Mouse (Mus musculus) intestine, embryonic 16.5 days (tissue): Measurements from ENCODE around the gene Fam83c. TPM values are rescaled to one million over a fixed set of nuclear protein-coding genes. Genes with fewer than 3 reads are reported as not detected.

Experiments
- ATAC-seq: fragments of 200-750 bp; cut with Nextera tagmentation; 2 replicates; pipeline ENCODE4 v1.8.0; 2017; ENCODE audit warnings: moderate TSS enrichment, moderate library complexity
- H3K27ac ChIP-seq: fragments of 300-500 bp; sonication (generic); 2 replicates; pipeline ENCODE4 v1.5.1; 2014; ENCODE audit warnings: mild to moderate bottlenecking, low read length
- H3K27me3 ChIP-seq: fragments of 300-500 bp; sonication (generic); replicated peaks from 2 replicates; pipeline ENCODE4 v1.6.1; 2014; ENCODE audit warnings: low read length, control low read depth, mixed read lengths; ENCODE audit not compliant: control insufficient read depth, insufficient read depth
- H3K36me3 ChIP-seq: fragments of 300-500 bp; sonication (generic); 2 replicates; pipeline ENCODE4 v1.6.1; 2014; ENCODE audit warnings: low read length, control low read depth; ENCODE audit not compliant: control insufficient read depth, insufficient read depth
- H3K4me1 ChIP-seq: fragments of 300-500 bp; sonication (generic); 2 replicates; pipeline ENCODE4 v1.6.1; 2014; ENCODE audit warnings: low read length, control low read depth, mixed read lengths; ENCODE audit not compliant: control insufficient read depth, insufficient read depth
- H3K4me2 ChIP-seq: fragments of 300-500 bp; sonication (generic); 2 replicates; pipeline ENCODE4 v1.6.1; 2014; ENCODE audit warnings: low read depth, low read length, control low read depth
- H3K4me3 ChIP-seq: fragments of 300-500 bp; sonication (generic); 2 replicates; pipeline ENCODE4 v1.5.1; 2014; ENCODE audit warnings: mild to moderate bottlenecking, low read length
- H3K9ac ChIP-seq: fragments of 300-500 bp; sonication (generic); 2 replicates; pipeline ENCODE4 v1.6.1; 2014; ENCODE audit warnings: low read depth, low read length
- H3K9me3 ChIP-seq: fragments of 300-500 bp; sonication (generic); 2 replicates; pipeline ENCODE4 v1.6.1; 2016; ENCODE audit warnings: low read length, control low read depth; ENCODE audit not compliant: control insufficient read depth
- WGBS: fragments of 180-500 bp; shearing (Covaris S2); extraction: QIAGEN DNeasy Blood & Tissue Kit; methylation state at CpG from one replicate; pipeline ENCODE4 v1.1.7; 2014; 5-methylcytosine and 5-hydroxymethylcytosine counted together
- polyA plus RNA-seq: library from polyadenylated mRNA; unstranded; fragments of >200 nt; fragmentation: Nextera tagmentation; extraction: Ambion mirVana; gene quantifications from 2 replicates; pipeline ENCODE4 v1.2.1, GENCODE M21; 2015

The Fam83c gene
- polyA plus RNA-seq, 1 experiment from 2014 or later = 0.35 TPM

- Histone ChIP-seq H3K4me3 (no peak overlapping the region), H3K27ac (no peak overlapping the region), H3K9ac (no peak overlapping the region), H3K4me2 (no peak overlapping the region), H3K36me3 (no peaks in the 10 kb centered on the region), H3K4me1 (peaks cover 6% of the 10 kb centered on the region), H3K9me3 (no peaks in the 10 kb centered on the region), H3K27me3 (no peaks in the 10 kb centered on the region)
- ATAC-seq = no peak
- 63% methylated on average over 5 of the region's 5 CpGs for WGBS
Measured at GRCm38 (mm10) chr2:155806548-155806947, 28.1 kb downstream of the Fam83c start.

- no peak for ATAC-seq
- Histone ChIP-seq H3K4me3 (no peak overlapping the region), H3K27me3 (no peaks in the 10 kb centered on the region), H3K9me3 (no peaks in the 10 kb centered on the region), H3K36me3 (no peaks in the 10 kb centered on the region), H3K9ac (no peak overlapping the region), H3K4me1 (peaks cover 6% of the 10 kb centered on the region), H3K27ac (no peak overlapping the region), H3K4me2 (no peak overlapping the region)
- 72% methylated on average over 6 of the region's 6 CpGs for WGBS
Measured at GRCm38 (mm10) chr2:155805925-155806255, 28.8 kb downstream of the Fam83c start.

- ATAC-seq = peak; percentile 75
- 36% methylated on average over 6 of the region's 6 CpGs for WGBS
Measured at GRCm38 (mm10) chr2:155805231-155805924, 29.3 kb downstream of the Fam83c start.

GRCm38 (mm10) chr2:155804053-155804452, 30.6 kb downstream of the Fam83c start:
- Histone ChIP-seq H3K36me3 (no peaks in the 10 kb centered on the region), H3K4me1 (peaks cover 6% of the 10 kb centered on the region), H3K4me2 (no peak overlapping the region), H3K9ac (no peak overlapping the region), H3K27me3 (no peaks in the 10 kb centered on the region), H3K27ac (no peak overlapping the region), H3K4me3 (no peak overlapping the region), H3K9me3 (no peaks in the 10 kb centered on the region)
- ATAC-seq = no peak
- WGBS = 66% methylated on average over 5 of the region's 5 CpGs

More at GRCm38 (mm10) chr2:155805231-155805924, 29.3 kb downstream of the Fam83c start:
- Histone ChIP-seq H3K4me1 (peaks cover 6% of the 10 kb centered on the region), H3K27ac (no peak overlapping the region), H3K9ac (no peak overlapping the region), H3K4me3 (no peak overlapping the region), H3K36me3 (no peaks in the 10 kb centered on the region), H3K4me2 (no peak overlapping the region), H3K27me3 (no peaks in the 10 kb centered on the region), H3K9me3 (no peaks in the 10 kb centered on the region)

GRCm38 (mm10) chr2:155802761-155803160, 31.9 kb downstream of the Fam83c start:
- H3K36me3 ChIP-seq = no peaks in the 10 kb centered on the region
- no peaks in the 10 kb centered on the region for H3K27me3 ChIP-seq
- no peaks in the 10 kb centered on the region for H3K9me3 ChIP-seq
- H3K9ac ChIP-seq = no peak overlapping the region
- 62% methylated on average over 3 of the region's 3 CpGs for WGBS
- no peak overlapping the region for H3K4me2 ChIP-seq
- peaks cover 6% of the 10 kb centered on the region for H3K4me1 ChIP-seq
- no peak overlapping the region for H3K4me3 ChIP-seq
- H3K27ac ChIP-seq = no peak overlapping the region
- ATAC-seq = no peak

- no peak overlapping the region for H3K9ac ChIP-seq
- H3K27me3 ChIP-seq = no peaks in the 10 kb centered on the region
- no peak for ATAC-seq
- WGBS = 61% methylated on average over 3 of the region's 3 CpGs
- H3K9me3 ChIP-seq = no peaks in the 10 kb centered on the region
- H3K27ac ChIP-seq = no peak overlapping the region
- H3K36me3 ChIP-seq = no peaks in the 10 kb centered on the region
- H3K4me2 ChIP-seq = no peak overlapping the region
- H3K4me1 ChIP-seq = no peaks in the 10 kb centered on the region
- H3K4me3 ChIP-seq = no peak overlapping the region
Measured at GRCm38 (mm10) chr2:155798613-155799012, 36.0 kb downstream of the Fam83c start.

GRCm38 (mm10) chr2:155794674-155795445, 39.8 kb downstream of the Fam83c start:
- WGBS = 84% methylated on average over 12 of the region's 12 CpGs
- no peak overlapping the region for H3K4me3 ChIP-seq
- no peaks in the 10 kb centered on the region for H3K36me3 ChIP-seq
- ATAC-seq = no peak
- no peak overlapping the region for H3K27ac ChIP-seq
- H3K9ac ChIP-seq = no peak overlapping the region
- no peaks in the 10 kb centered on the region for H3K4me1 ChIP-seq
- no peak overlapping the region for H3K4me2 ChIP-seq
- no peaks in the 10 kb centered on the region for H3K27me3 ChIP-seq
- H3K9me3 ChIP-seq = no peaks in the 10 kb centered on the region

GRCm38 (mm10) chr2:155792899-155793298, 41.8 kb downstream of the Fam83c start:
- Histone ChIP-seq H3K27ac (no peak overlapping the region), H3K9me3 (no peaks in the 10 kb centered on the region), H3K4me3 (no peak overlapping the region), H3K4me2 (no peak overlapping the region), H3K4me1 (no peaks in the 10 kb centered on the region), H3K9ac (no peak overlapping the region), H3K36me3 (no peaks in the 10 kb centered on the region), H3K27me3 (no peaks in the 10 kb centered on the region)
- ATAC-seq = no peak
- WGBS = 39% methylated on average over 12 of the region's 12 CpGs

GRCm38 (mm10) chr2:155787949-155788931, 46.4 kb downstream of the Fam83c start:
- Histone ChIP-seq H3K4me2 (no peak overlapping the region), H3K4me1 (no peaks in the 10 kb centered on the region), H3K4me3 (no peak overlapping the region), H3K9ac (no peak overlapping the region), H3K27me3 (no peaks in the 10 kb centered on the region), H3K36me3 (no peaks in the 10 kb centered on the region), H3K9me3 (no peaks in the 10 kb centered on the region), H3K27ac (no peak overlapping the region)
- no peak for ATAC-seq
- 64% methylated on average over 18 of the region's 18 CpGs for WGBS
